In the genomic region with DNA sequence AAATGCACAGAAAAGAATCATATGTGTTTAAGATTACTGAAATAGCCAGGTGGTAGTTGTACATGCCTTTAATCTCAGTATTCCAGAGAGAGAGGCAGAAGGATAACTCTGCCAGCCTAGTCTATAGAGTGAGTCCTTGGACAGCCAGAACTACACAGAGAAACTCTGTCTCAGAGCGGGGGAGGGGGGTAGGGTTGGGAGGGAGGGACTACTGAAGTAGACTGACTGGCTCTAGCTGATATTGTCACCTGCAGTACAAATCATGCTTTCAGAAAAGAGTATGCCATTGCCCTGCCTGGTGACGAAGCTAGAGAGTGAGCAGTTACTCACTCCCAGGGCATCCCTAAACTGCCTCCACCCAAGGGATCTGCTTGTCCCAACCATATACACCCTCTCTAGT, we compare ENCODE assay signal across 27 mouse cellular contexts.
DNase-seq lines count a peak whose midpoint lies in the region; ATAC-seq and TF ChIP-seq lines count a peak whose summit lies in the region.
"Had no signal": no experiment of that assay in that cellular context is flagged by ENCODE, and none has a peak within 500 bp of the region (broad histone marks: within the 10 kb centered on the region; RNA-seq: fewer than 3 reads in every experiment).

No protein-coding gene starts in this region.

- peak overlapping the region; percentile 56 for H3K27ac ChIP-seq in heart, embryonic 12.5 days (ENCODE audit: poor library complexity, severe bottlenecking)
- peak overlapping the region; percentile 73 for H3K27ac ChIP-seq in heart, postnatal 0 days (ENCODE audit: low read depth)
- H3K27ac ChIP-seq in liver, embryonic 12.5 days: peak overlapping the region; percentile 79; the same call in 1 of the 2 replicates
- no peak overlapping the region for H3K27ac ChIP-seq in neural tube, embryonic 15.5 days (replicated peaks)
- H3K27ac ChIP-seq: kidney, embryonic 15.5 days; layer of hippocampus, adult 2 months; limb, embryonic 13.5 days; midbrain, embryonic 10.5 days; neural tube, embryonic 12.5 days had no signal

- no peak for TF ChIP-seq CTCF in heart, postnatal 0 days (IDR thresholded peaks at IDR 0.05; ENCODE audit: low read depth)

- H3K4me2 ChIP-seq in heart, embryonic 12.5 days: no peak overlapping the region
- no peak overlapping the region for H3K4me2 ChIP-seq in heart, postnatal 0 days (ENCODE audit: low read depth, low read length)
- peak overlapping the region; percentile 34 for H3K4me2 ChIP-seq in liver, embryonic 12.5 days
- no peak overlapping the region for H3K4me2 ChIP-seq in neural tube, embryonic 15.5 days
- H3K4me2 ChIP-seq: kidney, embryonic 15.5 days; limb, embryonic 13.5 days; neural tube, embryonic 12.5 days had no signal

- TF ChIP-seq EP300 in heart, postnatal 0 days (IDR thresholded peaks at IDR 0.05; ENCODE audit: low read depth): no peak

- no peak overlapping the region for H3K4me3 ChIP-seq in heart, embryonic 12.5 days
- no peak overlapping the region for H3K4me3 ChIP-seq in heart, postnatal 0 days (ENCODE audit: low read depth, low read length)
- no peak overlapping the region for H3K4me3 ChIP-seq in liver, embryonic 12.5 days
- no peak overlapping the region for H3K4me3 ChIP-seq in neural tube, embryonic 15.5 days (replicated peaks)
- H3K4me3 ChIP-seq: erythroblast, embryonic 14.5 days; kidney, embryonic 15.5 days; layer of hippocampus, adult 2 months; limb, embryonic 13.5 days; midbrain, embryonic 10.5 days; myocyte; neural tube, embryonic 12.5 days had no signal

- no peak overlapping the region for H3K9ac ChIP-seq in heart, embryonic 12.5 days
- no peak overlapping the region for H3K9ac ChIP-seq in heart, postnatal 0 days (replicated peaks; ENCODE audit: low read depth, low read length)
- no peak overlapping the region for H3K9ac ChIP-seq in liver, embryonic 12.5 days
- no peak overlapping the region for H3K9ac ChIP-seq in neural tube, embryonic 15.5 days (replicated peaks)
- H3K9ac ChIP-seq: forebrain, postnatal 0 days; kidney, embryonic 15.5 days; limb, embryonic 13.5 days; neural tube, embryonic 12.5 days had no signal

- ATAC-seq in heart, embryonic 12.5 days (ENCODE audit: insufficient number of reproducible peaks, low FRiP score): no peak
- peak; percentile 22; the same call in 1 of the 2 replicates for ATAC-seq in heart, postnatal 0 days (ENCODE audit: insufficient read depth, low read depth)
- peak; percentile 57 for ATAC-seq in liver, embryonic 12.5 days
- 0 out of 2 replicates have a peak, but pooled peaks have one; percentile 9 for ATAC-seq in megakaryocyte progenitor cell, adult 5-6 weeks (replicated peaks; ENCODE audit: poor library complexity)
- no peak for ATAC-seq in neural tube, embryonic 15.5 days (ENCODE audit: low FRiP score)
- ATAC-seq: forebrain, postnatal 0 days; hindbrain, embryonic 16.5 days had no signal

- no peaks in the 10 kb centered on the region for H3K9me3 ChIP-seq in heart, embryonic 12.5 days (replicated peaks)
- H3K9me3 ChIP-seq in heart, postnatal 0 days (replicated peaks; ENCODE audit: control insufficient read depth, low read length): no peaks in the 10 kb centered on the region
- H3K9me3 ChIP-seq in liver, embryonic 12.5 days (replicated peaks): no peaks in the 10 kb centered on the region
- no peaks in the 10 kb centered on the region for H3K9me3 ChIP-seq in neural tube, embryonic 15.5 days (replicated peaks)
- H3K9me3 ChIP-seq: kidney, embryonic 15.5 days; limb, embryonic 13.5 days; midbrain, embryonic 10.5 days; neural tube, embryonic 12.5 days had no signal

- no peak for DNase-seq in heart, adult 18-20 months
- DNase-seq in heart, postnatal 0 days (ENCODE audit: low spot score): no peak
- DNase-seq in heart, postnatal 4 days: no peak
- DNase-seq in lung, postnatal 25 days (ENCODE audit: low spot score): no peak
- DNase-seq: adrenal gland, postnatal 36 days; cerebellum, adult 18-20 months; cerebellum, postnatal 14 days; forebrain, postnatal 0 days; gastrocnemius, postnatal 10 days; kidney, adult 18-20 months; kidney, postnatal 25 days; lung, adult 2 months; lung, postnatal 10 days; right cerebral cortex, postnatal 4 days; thymus, postnatal 4 days had no signal

- WGBS in heart, embryonic 12.5 days: 67% methylated on average over 2 of the region's 2 CpGs
- WGBS in heart, postnatal 0 days: 71% methylated on average over 2 of the region's 2 CpGs
- 41% methylated on average over 2 of the region's 2 CpGs for whole genome bisulfite sequencing in liver, embryonic 12.5 days (ENCODE audit: insufficient replicate concordance)
- whole genome bisulfite sequencing in neural tube, embryonic 15.5 days: 83% methylated on average over 2 of the region's 2 CpGs

- no peaks in the 10 kb centered on the region for H3K36me3 ChIP-seq in heart, embryonic 12.5 days
- H3K36me3 ChIP-seq in heart, postnatal 0 days (replicated peaks; ENCODE audit: control insufficient read depth, insufficient read depth, low read length): no peaks in the 10 kb centered on the region
- H3K36me3 ChIP-seq in liver, embryonic 12.5 days: no peaks in the 10 kb centered on the region
- H3K36me3 ChIP-seq in neural tube, embryonic 15.5 days: no peaks in the 10 kb centered on the region
- H3K36me3 ChIP-seq: kidney, embryonic 15.5 days; limb, embryonic 13.5 days; midbrain, embryonic 10.5 days; neural tube, embryonic 12.5 days had no signal

- H3K4me1 ChIP-seq in heart, embryonic 12.5 days (replicated peaks): peaks cover 20% of the 10 kb centered on the region
- H3K4me1 ChIP-seq in heart, postnatal 0 days (ENCODE audit: control insufficient read depth, insufficient read depth): peaks cover 19% of the 10 kb centered on the region; the same call in 1 of the 2 replicates
- peaks cover 43% of the 10 kb centered on the region for H3K4me1 ChIP-seq in liver, embryonic 12.5 days
- H3K4me1 ChIP-seq in neural tube, embryonic 15.5 days: no peaks in the 10 kb centered on the region
- H3K4me1 ChIP-seq: kidney, embryonic 15.5 days; midbrain, embryonic 10.5 days; neural tube, embryonic 12.5 days had no signal

- H3K27me3 ChIP-seq in heart, embryonic 12.5 days (replicated peaks): no peaks in the 10 kb centered on the region
- no peaks in the 10 kb centered on the region for H3K27me3 ChIP-seq in heart, postnatal 0 days (ENCODE audit: control insufficient read depth, insufficient read depth, low read length)
- H3K27me3 ChIP-seq in liver, embryonic 12.5 days (replicated peaks): no peaks in the 10 kb centered on the region
- H3K27me3 ChIP-seq in neural tube, embryonic 15.5 days (replicated peaks): no peaks in the 10 kb centered on the region
- H3K27me3 ChIP-seq: kidney, embryonic 15.5 days; limb, embryonic 13.5 days; neural tube, embryonic 12.5 days had no signal

Comparison
In these comparisons a context has a peak if more than half of its experiments do, and no peak if none do; other contexts are left out.
1. ATAC-seq: peak in heart, postnatal 0 days (single experiment), liver, embryonic 12.5 days (single experiment) and megakaryocyte progenitor cell, adult 5-6 weeks (single experiment); none in heart, embryonic 12.5 days (single experiment) and neural tube, embryonic 15.5 days (single experiment).